Mouse (Mus musculus) cerebral cortex, adult 2 months (tissue): Measurements from ENCODE around the gene Fryl.

Experiments used
- WGBS: fragments of 180-500 bp; shearing (Covaris S2); methylation state at CpG from one replicate; pipeline ENCODE4 v1.1.7; 2018; 5-methylcytosine and 5-hydroxymethylcytosine counted together

Gene Fryl

DNA sequence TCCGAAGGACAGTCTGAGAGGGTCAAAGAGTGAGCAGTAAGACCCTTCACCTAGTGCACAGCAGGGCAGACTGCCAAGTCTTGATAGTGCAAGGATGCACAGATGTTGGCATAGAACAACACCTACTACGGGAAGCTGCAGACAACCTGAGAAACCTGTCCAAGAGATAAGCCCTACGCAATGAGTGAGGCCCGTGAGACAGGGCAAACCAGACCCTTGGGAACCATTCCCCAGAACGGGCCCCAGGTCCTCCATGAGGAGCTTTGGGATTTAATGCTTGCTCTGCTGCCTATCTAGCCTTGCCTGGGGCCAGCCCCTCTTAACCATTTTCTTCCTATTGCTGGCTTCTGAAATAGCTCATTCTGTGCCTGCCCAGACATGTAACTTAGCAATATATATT lies 99.4 kb downstream of the Fryl start:
- WGBS, result 81% methylated on average over 5 of the region's 5 CpGs

DNA sequence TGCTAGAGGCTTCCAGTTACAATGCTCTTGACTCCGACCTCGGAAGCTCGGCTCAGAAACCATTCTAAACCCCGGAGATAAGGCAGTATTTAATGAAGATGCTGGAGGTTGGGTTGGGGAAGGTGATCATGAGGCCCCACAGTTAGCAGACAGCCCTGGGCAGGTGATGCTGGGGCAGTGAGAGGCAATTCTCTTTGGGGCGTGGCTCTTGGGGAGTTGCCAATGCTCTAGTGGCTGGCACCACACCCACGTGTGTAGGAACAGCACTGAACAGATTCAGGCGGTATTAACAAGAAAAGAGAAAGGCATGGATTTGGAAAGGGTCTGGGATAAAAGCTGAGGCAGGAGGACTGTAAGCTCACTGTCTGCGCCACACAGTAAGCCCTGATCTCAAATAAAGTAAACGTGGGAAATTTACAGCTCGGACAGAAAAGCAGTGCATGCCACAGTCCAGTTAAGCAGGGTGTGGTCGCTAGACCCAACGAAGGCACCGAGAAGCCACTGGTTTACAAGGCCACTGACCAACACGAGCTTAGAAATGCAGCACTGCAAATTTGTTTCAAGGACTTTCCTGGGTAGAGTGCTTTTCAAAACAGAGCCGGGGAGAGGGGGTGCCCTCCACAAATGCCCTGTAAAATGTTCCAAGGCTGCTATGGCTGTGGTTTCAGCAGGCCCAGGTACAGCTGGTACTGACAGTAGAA lies 100.0 kb downstream of the Fryl start:
- 69% methylated on average over 15 of the region's 15 CpGs for WGBS

- 90% methylated on average over 14 of the region's 14 CpGs for WGBS
Measured at GRCm38 (mm10) chr5:73153802-73154465, 102.5 kb downstream of the Fryl start.

GRCm38 (mm10) chr5:73150877-73151445 lies 105.5 kb downstream of the Fryl start:
- WGBS, result 78% methylated on average over 6 of the region's 6 CpGs

- WGBS, result 98% methylated on average over 11 of the region's 11 CpGs
Measured at GRCm38 (mm10) chr5:73144987-73145386, 111.4 kb downstream of the Fryl start.

- 98% methylated on average over 2 of the region's 2 CpGs for WGBS
Measured at GRCm38 (mm10) chr5:73141712-73142111, 114.7 kb downstream of the Fryl start.

DNA sequence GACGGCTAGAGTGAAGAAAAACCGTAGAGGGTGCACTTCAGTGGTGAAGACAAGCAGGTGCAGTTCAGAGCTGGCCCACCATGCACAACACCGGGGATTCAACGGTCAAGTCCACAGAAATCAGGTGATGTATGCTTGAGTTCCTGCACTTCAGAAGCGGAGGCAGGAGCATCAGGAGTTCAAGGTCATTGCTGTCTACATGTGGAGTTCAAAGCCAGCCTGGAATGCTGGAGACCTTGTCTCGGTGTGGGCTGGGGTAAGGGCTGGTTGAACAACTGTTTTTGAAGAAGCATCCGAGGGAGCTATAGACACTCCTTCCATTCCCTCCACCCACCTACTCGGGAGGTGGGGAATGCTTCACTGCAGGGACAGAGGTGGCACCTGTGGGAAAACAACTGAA lies 115.3 kb downstream of the Fryl start:
- WGBS, result 88% methylated on average over 8 of the region's 8 CpGs

GRCm38 (mm10) chr5:73137561-73137960 lies 118.9 kb downstream of the Fryl start:
- 79% methylated on average over 9 of the region's 9 CpGs for WGBS

GRCm38 (mm10) chr5:73135959-73136358 lies 120.5 kb downstream of the Fryl start:
- 87% methylated on average over 2 of the region's 2 CpGs for whole genome bisulfite sequencing

- 75% methylated on average over 11 of the region's 11 CpGs for WGBS
Measured at GRCm38 (mm10) chr5:73135131-73135530, 121.3 kb downstream of the Fryl start.

DNA sequence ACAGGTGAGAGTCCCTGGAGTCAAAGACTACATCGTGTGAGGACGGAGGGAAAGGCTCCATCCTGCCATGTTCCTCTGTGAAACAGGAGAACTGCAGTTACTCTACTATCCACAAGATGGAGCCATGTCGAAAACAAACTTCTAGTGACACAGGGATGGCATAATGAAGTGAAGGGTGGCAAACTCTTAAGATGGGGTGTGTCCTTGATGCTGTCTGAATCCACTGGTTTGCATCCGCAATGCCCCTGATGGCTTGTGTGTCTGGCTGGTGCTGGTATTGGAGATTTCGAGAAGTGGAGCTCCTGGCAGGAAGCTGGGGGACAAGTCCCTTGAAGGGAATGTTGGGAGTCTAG lies 122.6 kb downstream of the Fryl start:
- 26% methylated on average over 5 of the region's 5 CpGs for WGBS

DNA sequence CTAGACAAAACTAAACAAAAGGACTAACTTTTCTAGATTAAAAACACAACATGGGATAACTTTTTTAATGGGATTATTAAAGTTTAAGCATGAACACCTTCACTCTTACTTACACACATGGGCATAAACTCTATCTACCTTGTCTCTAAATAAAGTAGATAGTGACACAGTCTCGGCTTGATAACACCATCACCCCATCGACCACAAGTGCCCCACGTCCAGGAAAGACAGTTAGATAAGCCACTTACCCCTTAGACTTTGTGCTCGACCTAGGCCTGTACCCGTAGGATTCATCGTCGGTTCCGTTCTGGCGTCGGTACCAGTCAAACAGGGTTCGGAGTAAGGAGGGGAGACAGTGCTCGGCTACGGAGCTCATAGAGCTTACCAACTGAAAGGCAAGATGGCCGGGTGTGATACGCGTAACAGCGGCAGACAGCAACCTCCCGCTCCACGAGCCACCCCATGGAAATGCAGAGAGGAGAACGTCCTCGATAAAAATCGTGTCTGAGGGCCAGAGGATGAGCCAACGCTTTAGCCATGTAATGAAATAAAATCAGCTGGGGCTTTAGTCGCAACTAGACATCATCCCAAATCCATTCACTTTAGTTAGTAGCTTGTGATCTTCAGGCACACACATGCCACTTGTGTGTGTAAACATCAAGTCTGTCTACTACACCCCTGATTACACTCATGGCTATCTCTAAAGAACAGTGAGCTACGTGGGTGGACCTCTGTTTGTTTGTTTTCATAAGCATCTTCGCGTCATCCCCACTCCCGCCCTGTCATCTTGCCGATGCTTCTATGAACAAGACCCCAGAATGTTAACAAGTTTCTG lies 123.2 kb downstream of the Fryl start:
- WGBS, result 92% methylated on average over 29 of the region's 29 CpGs

- WGBS, result 74% methylated on average over 6 of the region's 6 CpGs
Measured at GRCm38 (mm10) chr5:73130984-73131383, 125.4 kb downstream of the Fryl start.

- WGBS, result 46% methylated on average over 5 of the region's 5 CpGs
Measured at GRCm38 (mm10) chr5:73129871-73130270, 126.5 kb downstream of the Fryl start.

DNA sequence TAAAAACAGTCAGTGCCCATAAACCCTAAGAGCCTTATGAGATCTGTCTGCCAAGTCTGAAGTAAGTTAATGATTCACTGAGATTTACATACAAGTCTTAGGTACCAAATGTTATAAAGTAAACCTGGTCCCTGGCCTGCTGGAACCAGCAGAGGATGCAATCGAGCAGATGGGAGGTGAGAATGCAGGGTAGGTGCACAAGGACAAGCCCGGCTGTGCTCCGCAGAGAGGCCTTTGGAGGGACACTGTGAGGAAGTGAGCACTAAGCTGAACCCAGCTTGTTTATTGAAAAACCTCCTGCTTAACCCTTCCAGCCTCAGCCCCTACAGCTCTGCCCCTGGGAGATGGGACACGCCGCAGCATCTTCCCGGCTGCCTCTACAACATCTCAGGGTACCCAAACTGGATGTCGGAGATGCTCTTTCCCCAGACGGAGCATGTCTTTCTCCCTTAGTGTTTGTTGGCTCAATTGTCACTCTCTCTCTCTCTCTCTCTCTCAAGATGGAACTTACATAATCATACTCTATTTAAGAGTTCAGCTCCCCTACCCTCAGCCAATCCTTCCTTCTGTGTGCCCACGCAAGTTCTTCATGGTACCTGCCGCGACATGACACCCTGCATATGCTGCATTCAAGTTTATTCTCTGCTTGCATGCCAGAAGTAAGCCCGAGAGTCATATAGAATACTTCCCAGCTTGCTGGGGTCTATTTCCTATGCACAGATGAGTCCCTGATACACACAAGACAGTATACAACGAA lies 136.3 kb downstream of the Fryl start:
- WGBS, result 54% methylated on average over 13 of the region's 13 CpGs

DNA sequence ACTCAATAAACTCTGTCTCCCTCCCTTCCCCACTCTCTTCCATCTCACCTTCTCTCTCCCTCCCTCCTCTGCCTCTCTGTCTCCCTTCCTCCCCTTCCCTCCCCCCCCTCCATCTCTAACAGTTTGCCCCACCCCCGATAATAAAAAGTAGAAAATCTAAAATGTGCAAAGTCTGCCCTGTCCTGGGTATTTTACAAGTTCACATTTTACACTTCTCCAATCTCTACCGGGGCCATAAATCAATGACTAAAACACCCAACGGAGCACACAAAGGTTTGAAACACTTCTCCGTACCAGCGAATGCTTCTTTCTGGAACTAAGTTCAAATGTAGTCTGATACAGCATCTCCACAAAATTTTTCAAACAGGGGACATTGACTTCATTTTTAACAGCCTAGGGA lies 136.9 kb downstream of the Fryl start:
- WGBS, result 84% methylated on average over 5 of the region's 5 CpGs

DNA sequence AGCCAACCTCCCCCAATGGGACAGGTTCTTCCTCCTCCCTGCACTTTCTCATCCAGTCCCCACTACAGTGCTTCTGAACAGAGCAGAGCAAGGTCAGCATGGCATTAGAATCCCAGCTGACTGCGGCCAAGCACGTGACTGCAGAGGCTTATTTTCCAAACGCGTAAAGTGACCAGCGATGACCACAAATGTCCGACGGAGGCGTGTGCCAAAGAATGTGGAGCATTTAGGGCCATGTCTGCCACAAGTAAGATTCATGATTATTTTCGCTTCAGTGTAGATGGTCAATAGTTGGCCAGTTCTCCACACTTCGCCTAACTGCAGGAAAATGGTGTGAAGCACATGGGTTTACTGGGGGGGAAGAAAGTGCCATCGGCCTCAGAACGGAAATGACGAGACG lies 137.6 kb downstream of the Fryl start:
- 95% methylated on average over 14 of the region's 14 CpGs for WGBS

- 97% methylated on average over 4 of the region's 4 CpGs for WGBS
Measured at GRCm38 (mm10) chr5:73114878-73115277, 141.5 kb downstream of the Fryl start.

DNA sequence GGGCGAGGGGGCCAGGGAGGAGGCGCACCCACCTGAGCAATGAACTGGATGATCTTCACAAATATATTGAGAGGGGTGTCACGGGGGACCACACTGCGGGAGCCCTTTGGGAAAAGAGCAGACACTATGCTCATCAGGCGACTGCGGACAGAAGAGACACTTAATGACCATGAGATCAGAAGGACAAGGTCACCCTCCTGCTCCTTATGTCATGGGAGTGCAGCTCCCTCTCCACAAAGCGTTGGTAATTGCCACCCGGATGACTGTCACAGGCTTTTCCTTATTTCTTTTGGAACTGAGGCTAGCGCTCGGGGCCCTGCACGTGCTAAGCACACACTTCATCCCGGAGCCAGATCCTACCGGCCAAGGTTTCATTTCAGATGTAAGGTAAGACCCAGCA lies 144.1 kb downstream of the Fryl start:
- WGBS, result 95% methylated on average over 13 of the region's 13 CpGs

- WGBS, result 85% methylated on average over 7 of the region's 7 CpGs
Measured at GRCm38 (mm10) chr5:73103657-73104056, 152.8 kb downstream of the Fryl start.

DNA sequence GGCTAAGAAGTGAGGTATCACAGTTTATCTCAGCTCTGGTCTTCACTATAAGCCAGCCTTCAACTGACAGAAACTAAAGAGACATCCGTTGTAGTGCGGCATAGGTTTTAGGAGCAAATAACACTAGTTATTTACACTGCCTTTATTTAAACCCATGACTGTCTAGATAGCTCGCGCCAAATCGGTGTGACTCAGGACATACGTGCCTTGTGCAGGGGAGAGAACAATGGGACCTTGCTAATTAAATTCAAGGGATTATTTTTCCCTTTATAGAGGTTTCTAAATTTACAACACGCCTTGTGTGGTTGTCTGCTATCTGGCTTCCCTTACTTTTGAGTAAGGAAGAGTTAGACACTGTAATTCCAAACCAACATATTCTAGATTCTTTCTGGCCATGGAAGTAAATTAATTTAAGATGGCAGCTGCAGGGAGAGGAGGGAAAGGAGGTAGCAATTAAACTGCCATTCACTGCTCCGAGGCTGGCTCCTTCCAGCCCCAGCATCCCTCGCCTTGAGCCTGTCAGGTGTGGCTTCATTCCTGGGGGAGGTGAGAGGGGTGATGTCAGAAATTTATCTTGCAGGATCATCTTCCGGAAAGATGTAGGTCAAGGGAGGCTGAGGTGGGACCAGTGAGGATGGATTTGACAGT lies 154.0 kb downstream of the Fryl start:
- 61% methylated on average over 10 of the region's 10 CpGs for WGBS
